Mouse (Mus musculus): ENCODE data around the gene Pdcd1lg2.

- TF ChIP-seq ZC3H11A (IDR thresholded peaks at IDR 0.05; ENCODE audit: borderline replicate concordance, low read depth, low read length) (no peak), ZNF384 (IDR thresholded peaks at IDR 0.05; ENCODE audit: low read depth, low read length) (no peak)
These were observed 77.3 kb downstream of the Pdcd1lg2 start for GRCm38 (mm10) chr19:29488073-29488390.

Measured in ES-E14 (cell line).